In genomic region chr6:39415762-39416161, GRCm38 (mm10) we compare ENCODE assay signal across 8 mouse cellular contexts. TPM values are rescaled to one million over a fixed set of nuclear protein-coding genes. Genes with fewer than 3 reads are reported as not detected.
DNase-seq lines count a peak whose midpoint lies in the region; ATAC-seq and TF ChIP-seq lines count a peak whose summit lies in the region.

No protein-coding gene starts in this region.

- 56% methylated on average over 4 of the region's 5 CpGs for WGBS in midbrain, embryonic 10.5 days
- WGBS in midbrain, embryonic 13.5 days, result 53% methylated on average over 3 of the region's 5 CpGs
- 46% methylated on average over 3 of the region's 5 CpGs for WGBS in limb, embryonic 10.5 days

- H3K4me1 ChIP-seq in midbrain, embryonic 10.5 days, result peaks cover 21% of the 10 kb centered on the region
- H3K4me1 ChIP-seq in midbrain, embryonic 13.5 days (replicated peaks), result peaks cover 30% of the 10 kb centered on the region
- peaks cover 3% of the 10 kb centered on the region; the same call in 1 of the 2 replicates for H3K4me1 ChIP-seq in cortical plate, adult 2 months (ENCODE audit: control insufficient read depth, insufficient read depth, low read length)
- peaks cover 8% of the 10 kb centered on the region; the same call in 1 of the 2 replicates for H3K4me1 ChIP-seq in limb, embryonic 10.5 days

- H3K4me3 ChIP-seq in midbrain, embryonic 10.5 days, result no peak overlapping the region
- no peak overlapping the region for H3K4me3 ChIP-seq in midbrain, embryonic 13.5 days (replicated peaks)
- H3K4me3 ChIP-seq in cortical plate, adult 2 months (ENCODE audit: insufficient read depth, low read length), result no peak overlapping the region
- no peak overlapping the region for H3K4me3 ChIP-seq in limb, embryonic 10.5 days

- no peak overlapping the region for H3K9ac ChIP-seq in midbrain, embryonic 13.5 days (replicated peaks)

- DNase-seq in midbrain, embryonic 10.5 days (ENCODE audit: low spot score), result peak; percentile 56
- peak; percentile 66 for DNase-seq in adipocyte (ENCODE audit: low spot score)
- peak; percentile 43 to 75 for DNase-seq in heart, postnatal 10 days
- peak; percentile 66 for DNase-seq in limb, embryonic 10.5 days (ENCODE audit: low spot score)
- DNase-seq in thymus, postnatal 36 days, result peak; percentile 71 to 78

- H3K36me3 ChIP-seq in midbrain, embryonic 10.5 days, result peaks cover 9% of the 10 kb centered on the region
- no peaks in the 10 kb centered on the region for H3K36me3 ChIP-seq in midbrain, embryonic 13.5 days
- H3K36me3 ChIP-seq in limb, embryonic 10.5 days, result no peaks in the 10 kb centered on the region

- no peak overlapping the region for H3K4me2 ChIP-seq in midbrain, embryonic 13.5 days (replicated peaks)

- peak; percentile 62 for TF ChIP-seq CTCF in cortical plate, adult 2 months (IDR thresholded peaks at IDR 0.05; ENCODE audit: extremely low read depth, insufficient read depth, low read length)

- TF ChIP-seq POLR2A in cortical plate, adult 2 months (IDR thresholded peaks at IDR 0.05; ENCODE audit: extremely low read depth, insufficient read depth, low read length), result no peak

- intact Hi-C loops in heart, postnatal 10 days (cut with DNase I), result no loop called here

- H3K27ac ChIP-seq in midbrain, embryonic 10.5 days (replicated peaks), result no peak overlapping the region
- H3K27ac ChIP-seq in midbrain, embryonic 13.5 days, result no peak overlapping the region
- H3K27ac ChIP-seq in cortical plate, adult 2 months (ENCODE audit: insufficient read depth, low read length), result no peak overlapping the region
- no peak overlapping the region for H3K27ac ChIP-seq in limb, embryonic 10.5 days

- no peaks in the 10 kb centered on the region for H3K9me3 ChIP-seq in midbrain, embryonic 10.5 days (replicated peaks)
- no peaks in the 10 kb centered on the region for H3K9me3 ChIP-seq in midbrain, embryonic 13.5 days
- H3K9me3 ChIP-seq in limb, embryonic 10.5 days (replicated peaks), result no peaks in the 10 kb centered on the region

- peaks cover 10% of the 10 kb centered on the region; the same call in 1 of the 2 replicates for H3K27me3 ChIP-seq in midbrain, embryonic 10.5 days (ENCODE audit: low read depth, poor library complexity, severe bottlenecking)
- no peaks in the 10 kb centered on the region for H3K27me3 ChIP-seq in midbrain, embryonic 13.5 days
- peaks cover 24% of the 10 kb centered on the region for H3K27me3 ChIP-seq in limb, embryonic 10.5 days (ENCODE audit: low read depth, poor library complexity, severe bottlenecking)

- no peak for ATAC-seq in midbrain, embryonic 13.5 days
- peak; percentile 43; the same call in 1 of the 2 replicates for ATAC-seq in neutrophil, adult 5-6 weeks (ENCODE audit: extremely low read depth, insufficient number of reproducible peaks, low FRiP score, poor library complexity, severe bottlenecking)

RNA-seq across cellular contexts. Expression of gene Mkrn1, which starts 4.5 kb away (rescaled TPM):
- polyA plus RNA-seq in midbrain, embryonic 10.5 days (2016; fragmentation: Nextera tagmentation; extraction: Ambion mirVana), result 88.2 and 104 TPM in 2 replicates
- 242 and 259 TPM in 2 replicates for polyA plus RNA-seq in midbrain, embryonic 13.5 days (2015; fragmentation: Nextera tagmentation; extraction: Ambion mirVana)
- 105 and 109 TPM in 2 replicates for polyA plus RNA-seq in cortical plate, adult 2 months (2012; rRNA removed)
- 10 to 100 TPM; 52.7 to 84.4 TPM for total RNA-seq in heart, postnatal 10 days (2021)
- 28.2 and 35.5 TPM in 2 replicates for polyA plus RNA-seq in limb, embryonic 10.5 days (2016; fragmentation: Nextera tagmentation; extraction: Ambion mirVana)
- total RNA-seq in neutrophil, adult 5-6 weeks (2017), result 246 and 268 TPM in 2 replicates

RNA-seq across cellular contexts. Expression of gene Rab19, which starts 34.8 kb away (rescaled TPM):
- polyA plus RNA-seq in midbrain, embryonic 10.5 days (2016; fragmentation: Nextera tagmentation; extraction: Ambion mirVana), result 0.28 and 0.30 TPM in 2 replicates
- 0.23 and 0.34 TPM in 2 replicates for polyA plus RNA-seq in midbrain, embryonic 13.5 days (2015; fragmentation: Nextera tagmentation; extraction: Ambion mirVana)
- polyA plus RNA-seq in cortical plate, adult 2 months (2012; rRNA removed), result 0.08 TPM in 1 of 2 replicates, not detected in the other
- total RNA-seq in heart, postnatal 10 days (2021), result under 1 TPM; 0.22 to 0.32 TPM
- polyA plus RNA-seq in limb, embryonic 10.5 days (2016; fragmentation: Nextera tagmentation; extraction: Ambion mirVana), result 0.28 and 0.49 TPM in 2 replicates
- total RNA-seq in neutrophil, adult 5-6 weeks (2017), result 9.5 and 15.6 TPM in 2 replicates

RNA-seq across cellular contexts. Expression of gene Slc37a3, which starts 38.3 kb away (rescaled TPM):
- polyA plus RNA-seq in midbrain, embryonic 10.5 days (2016; fragmentation: Nextera tagmentation; extraction: Ambion mirVana), result 45.3 and 51.4 TPM in 2 replicates
- polyA plus RNA-seq in midbrain, embryonic 13.5 days (2015; fragmentation: Nextera tagmentation; extraction: Ambion mirVana), result 59.8 and 60.2 TPM in 2 replicates
- 32.7 and 36.3 TPM in 2 replicates for polyA plus RNA-seq in cortical plate, adult 2 months (2012; rRNA removed)
- 10 to 100 TPM; 29.9 to 37.7 TPM for total RNA-seq in heart, postnatal 10 days (2021)
- polyA plus RNA-seq in limb, embryonic 10.5 days (2016; fragmentation: Nextera tagmentation; extraction: Ambion mirVana), result 43.1 and 48.9 TPM in 2 replicates
- total RNA-seq in neutrophil, adult 5-6 weeks (2017), result 28.6 and 29.4 TPM in 2 replicates
